Mouse (Mus musculus): ENCODE measurements around the gene Apoa5.

DNA sequence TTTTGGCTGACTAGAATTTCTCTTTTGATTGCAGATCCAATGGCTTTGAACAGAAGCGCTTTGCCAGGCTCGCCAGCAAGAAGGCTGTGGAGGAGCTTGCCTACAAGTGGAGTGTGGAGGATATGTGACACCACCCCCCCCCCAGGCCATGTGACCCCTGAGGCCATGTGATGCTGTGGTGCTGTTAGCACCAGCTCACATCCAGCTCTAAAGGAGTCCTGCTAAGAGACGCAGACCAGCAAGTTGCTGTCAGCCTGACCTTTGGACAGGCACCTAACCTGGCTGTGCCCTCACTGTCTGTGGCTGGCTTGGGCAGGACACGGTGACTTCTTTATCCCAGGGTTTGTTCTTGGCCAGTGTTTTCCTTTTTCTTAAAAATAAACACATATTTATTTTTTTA is 29.9 kb downstream of the Apoa5 start:
- TF ChIP-seq CTCF (IDR thresholded peaks at IDR 0.05; ENCODE audit: insufficient read depth, low read depth, low read length) (no peak), POLR2A (IDR thresholded peaks at IDR 0.05; ENCODE audit: insufficient read depth, low read depth, low read length) (no peak)
